Mouse (Mus musculus): ENCODE results near the gene Gm14327. TPM values are rescaled to one million over a fixed set of nuclear protein-coding genes. Genes with fewer than 3 reads are reported as not detected.
"Not testable (repeated sequence)": the region's sequence is repeated elsewhere in the genome, so short reads cannot be mapped to it uniquely, and the experiment has no call there.

The Gm14327 gene
- 2.8 and 3.3 TPM in 2 replicates for polyA plus RNA-seq (2015; fragmentation: Nextera tagmentation; extraction: Ambion mirVana)

- not testable (repeated sequence) for H3K9me3 ChIP-seq (replicated peaks); ATAC-seq (ENCODE audit: insufficient number of reproducible peaks, low FRiP score, low TSS enrichment, low read depth); H3K27ac ChIP-seq (replicated peaks); H3K27me3 ChIP-seq; H3K36me3 ChIP-seq; H3K4me1 ChIP-seq; H3K9ac ChIP-seq
- 54% methylated on average over 9 of the region's 13 CpGs for WGBS
- H3K4me3 ChIP-seq (replicated peaks) = peak within 1 kb of the TSS; percentile 27
- 0 out of 2 replicates have a peak within 1 kb of the TSS, but pooled peaks have one; percentile 19 for H3K4me2 ChIP-seq (replicated peaks)
These were observed at the start of gene Gm14327 for GRCm38 (mm10) chr2:177897046-177897578. TSS of gene Gm14327 (plus strand) at chr2:177897096.

- H3K9ac ChIP-seq; H3K4me3 ChIP-seq (replicated peaks); H3K4me1 ChIP-seq; H3K9me3 ChIP-seq (replicated peaks); ATAC-seq (ENCODE audit: insufficient number of reproducible peaks, low FRiP score, low TSS enrichment, low read depth); H3K27ac ChIP-seq (replicated peaks); H3K4me2 ChIP-seq (replicated peaks); H3K27me3 ChIP-seq; H3K36me3 ChIP-seq: not testable (repeated sequence)
- 82% methylated on average over 2 of the region's 2 CpGs for WGBS
These were observed 34.6 kb upstream of the Gm14327 start for GRCm38 (mm10) chr2:177862254-177862653.

- not testable (repeated sequence) for H3K4me3 ChIP-seq (replicated peaks); H3K4me1 ChIP-seq; ATAC-seq (ENCODE audit: insufficient number of reproducible peaks, low FRiP score, low TSS enrichment, low read depth); H3K4me2 ChIP-seq (replicated peaks); H3K27me3 ChIP-seq; H3K9me3 ChIP-seq (replicated peaks); H3K27ac ChIP-seq (replicated peaks); H3K36me3 ChIP-seq; H3K9ac ChIP-seq
- WGBS = 89% methylated on average over 14 of the region's 14 CpGs
These were observed 9.2 kb upstream of the Gm14327 start for GRCm38 (mm10) chr2:177887743-177888142.

GRCm38 (mm10) chr2:177898171-177898570, 1.3 kb downstream of the Gm14327 start:
- H3K4me2 ChIP-seq (replicated peaks); H3K4me3 ChIP-seq (replicated peaks); H3K4me1 ChIP-seq; H3K36me3 ChIP-seq; H3K27ac ChIP-seq (replicated peaks); ATAC-seq (ENCODE audit: insufficient number of reproducible peaks, low FRiP score, low TSS enrichment, low read depth); H3K27me3 ChIP-seq; H3K9ac ChIP-seq; H3K9me3 ChIP-seq (replicated peaks): not testable (repeated sequence)
- 81% methylated on average over 2 of the region's 3 CpGs for WGBS

GRCm38 (mm10) chr2:177903276-177903675, 6.4 kb downstream of the Gm14327 start:
- not testable (repeated sequence) for H3K9ac ChIP-seq; H3K4me1 ChIP-seq; H3K4me2 ChIP-seq (replicated peaks); H3K9me3 ChIP-seq (replicated peaks); H3K27ac ChIP-seq (replicated peaks); H3K27me3 ChIP-seq; ATAC-seq (ENCODE audit: insufficient number of reproducible peaks, low FRiP score, low TSS enrichment, low read depth); H3K36me3 ChIP-seq; H3K4me3 ChIP-seq (replicated peaks)
- no CpG with 5 or more reads among the region's 12 CpGs for WGBS

- H3K4me1 ChIP-seq; H3K4me3 ChIP-seq (replicated peaks); H3K9me3 ChIP-seq (replicated peaks); H3K27ac ChIP-seq (replicated peaks); H3K27me3 ChIP-seq; H3K36me3 ChIP-seq; ATAC-seq (ENCODE audit: insufficient number of reproducible peaks, low FRiP score, low TSS enrichment, low read depth); H3K4me2 ChIP-seq (replicated peaks); H3K9ac ChIP-seq: not testable (repeated sequence)
- 61% methylated on average over 4 of the region's 5 CpGs for WGBS
These were observed 28.7 kb downstream of the Gm14327 start, which contains the start of gene Zfp972 for GRCm38 (mm10) chr2:177925563-177926103. TSS of gene Zfp972 (minus strand) at chr2:177925613.

Other genes starting within 250 kb of the Gm14327 start
- gene Gm14322, start 137.8 kb upstream of the Gm14327 start, polyA plus RNA-seq (2015; fragmentation: Nextera tagmentation; extraction: Ambion mirVana) = 6.5 and 6.7 TPM in 2 replicates
- 30.7 and 39.3 TPM in 2 replicates for gene Gm14325, start 56.8 kb upstream of the Gm14327 start, polyA plus RNA-seq (2015; fragmentation: Nextera tagmentation; extraction: Ambion mirVana)
- gene Zfp972, start 28.5 kb downstream of the Gm14327 start, polyA plus RNA-seq (2015; fragmentation: Nextera tagmentation; extraction: Ambion mirVana) = 0.55 and 1.3 TPM in 2 replicates
- 17.3 and 17.4 TPM in 2 replicates for gene Gm14326, start 60.2 kb downstream of the Gm14327 start, polyA plus RNA-seq (2015; fragmentation: Nextera tagmentation; extraction: Ambion mirVana)
- gene Zfp971, start 126.2 kb downstream of the Gm14327 start, polyA plus RNA-seq (2015; fragmentation: Nextera tagmentation; extraction: Ambion mirVana) = 9.2 and 10.0 TPM in 2 replicates
- gene Zfp931, start 181.4 kb downstream of the Gm14327 start, polyA plus RNA-seq (2015; fragmentation: Nextera tagmentation; extraction: Ambion mirVana) = 15.8 and 16.6 TPM in 2 replicates
- gene Phactr3, start 221.9 kb downstream of the Gm14327 start, polyA plus RNA-seq (2015; fragmentation: Nextera tagmentation; extraction: Ambion mirVana) = 0.74 and 1.4 TPM in 2 replicates